Mouse (Mus musculus) hindbrain, embryonic 15.5 days (tissue): ENCODE measurements around the gene Trhr2. TPM values are rescaled to one million over a fixed set of nuclear protein-coding genes. Genes with fewer than 3 reads are reported as not detected.

Experiments used
- ATAC-seq: fragments of 200-750 bp; cut with Nextera tagmentation; 2 replicates; pipeline ENCODE4 v1.8.0; 2017; ENCODE audit warnings: low read depth, moderate number of reproducible peaks, moderate TSS enrichment; ENCODE audit not compliant: low FRiP score
- H3K27ac ChIP-seq: fragments of 300-500 bp; sonication (generic); replicated peaks from 2 replicates; pipeline ENCODE4 v1.5.1; 2015; ENCODE audit warnings: mild to moderate bottlenecking, inconsistent platforms
- H3K27me3 ChIP-seq: fragments of 300-500 bp; sonication (generic); 2 replicates; pipeline ENCODE4 v1.6.1; 2015; ENCODE audit warnings: control low read depth, inconsistent platforms
- H3K36me3 ChIP-seq: fragments of 300-500 bp; sonication (generic); 2 replicates; pipeline ENCODE4 v1.6.1; 2015; ENCODE audit warnings: control low read depth, inconsistent platforms
- H3K4me1 ChIP-seq: fragments of 300-500 bp; sonication (generic); replicated peaks from 2 replicates; pipeline ENCODE4 v1.6.1; 2015; ENCODE audit warnings: control low read depth, inconsistent platforms
- H3K4me2 ChIP-seq: fragments of 300-500 bp; sonication (generic); 2 replicates; pipeline ENCODE4 v1.6.1; 2015; ENCODE audit warnings: moderate library complexity, mild to moderate bottlenecking, inconsistent platforms
- H3K4me3 ChIP-seq: fragments of 300-500 bp; sonication (generic); 2 replicates; pipeline ENCODE4 v1.5.1; 2015; ENCODE audit warnings: mild to moderate bottlenecking, inconsistent platforms
- H3K9ac ChIP-seq: fragments of 300-500 bp; sonication (generic); 2 replicates; pipeline ENCODE4 v1.6.1; 2015; ENCODE audit warnings: inconsistent platforms
- H3K9me3 ChIP-seq: fragments of 300-500 bp; sonication (generic); 2 replicates; pipeline ENCODE4 v1.6.1; 2016; ENCODE audit warnings: control low read depth, inconsistent platforms
- WGBS: fragments of 180-500 bp; shearing (Covaris S2); methylation state at CpG from one replicate; pipeline ENCODE4 v1.1.7; 2015; 5-methylcytosine and 5-hydroxymethylcytosine counted together
- polyA plus RNA-seq: library from polyadenylated mRNA; unstranded; fragments of >200 nt; fragmentation: Nextera tagmentation; extraction: Ambion mirVana; gene quantifications from 2 replicates; pipeline ENCODE4 v1.2.1, GENCODE M21; 2015

Gene Trhr2
- polyA plus RNA-seq, 1 experiment from 2014 or later = 0.10 TPM

DNA sequence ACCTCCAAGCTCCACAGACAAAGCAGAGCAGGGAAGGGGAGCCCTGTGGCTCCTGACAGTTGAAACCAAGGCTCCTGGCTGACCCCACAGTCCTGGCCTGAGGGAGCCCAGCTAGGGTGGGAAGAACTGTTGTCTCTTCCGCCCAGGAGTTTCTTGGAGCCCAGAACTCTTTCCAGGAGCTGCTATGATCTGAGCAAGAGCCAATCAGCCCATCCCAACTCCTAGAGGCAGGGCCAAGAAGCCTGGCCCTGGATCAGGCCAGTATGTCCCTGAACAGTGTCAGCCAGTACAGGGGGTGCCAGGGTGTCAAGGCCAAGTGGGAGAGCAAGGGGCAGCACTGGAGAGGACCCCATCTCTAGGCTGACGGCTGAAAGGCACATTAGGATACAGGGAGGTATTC is 48.0 kb downstream of the Trhr2 start:
- Histone ChIP-seq H3K4me3 (no peak overlapping the region), H3K36me3 (no peaks in the 10 kb centered on the region), H3K4me2 (no peak overlapping the region), H3K27me3 (no peaks in the 10 kb centered on the region), H3K4me1 (peaks cover 9% of the 10 kb centered on the region), H3K27ac (no peak overlapping the region), H3K9me3 (no peaks in the 10 kb centered on the region), H3K9ac (no peak overlapping the region)
- 81% methylated on average over 2 of the region's 2 CpGs for WGBS
- no peak for ATAC-seq

DNA sequence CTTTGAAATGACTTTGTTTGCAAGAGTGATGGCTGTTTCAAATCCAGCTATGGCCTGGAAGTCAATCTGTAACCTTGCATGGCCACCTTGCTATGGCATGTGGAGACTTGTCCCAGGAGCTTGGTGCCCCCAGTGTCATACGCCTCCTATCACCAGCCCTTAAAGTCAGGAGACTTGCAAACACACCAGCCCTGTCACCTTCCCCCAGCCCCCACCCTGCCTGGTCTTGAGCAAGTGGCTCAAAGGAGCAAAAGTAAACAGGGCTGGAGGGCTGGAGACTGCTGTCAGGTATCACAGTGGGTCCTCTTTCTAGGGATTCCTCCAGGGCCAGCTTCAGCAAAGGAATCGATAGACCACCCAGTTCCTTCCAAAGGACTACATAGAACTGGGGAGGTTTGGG is 49.4 kb downstream of the Trhr2 start:
- no peak for ATAC-seq
- Histone ChIP-seq H3K4me2 (no peak overlapping the region), H3K36me3 (no peaks in the 10 kb centered on the region), H3K9ac (no peak overlapping the region), H3K4me3 (no peak overlapping the region), H3K27me3 (no peaks in the 10 kb centered on the region), H3K27ac (no peak overlapping the region), H3K4me1 (peaks cover 22% of the 10 kb centered on the region), H3K9me3 (no peaks in the 10 kb centered on the region)
- WGBS = 100% methylated on average over 2 of the region's 2 CpGs

DNA sequence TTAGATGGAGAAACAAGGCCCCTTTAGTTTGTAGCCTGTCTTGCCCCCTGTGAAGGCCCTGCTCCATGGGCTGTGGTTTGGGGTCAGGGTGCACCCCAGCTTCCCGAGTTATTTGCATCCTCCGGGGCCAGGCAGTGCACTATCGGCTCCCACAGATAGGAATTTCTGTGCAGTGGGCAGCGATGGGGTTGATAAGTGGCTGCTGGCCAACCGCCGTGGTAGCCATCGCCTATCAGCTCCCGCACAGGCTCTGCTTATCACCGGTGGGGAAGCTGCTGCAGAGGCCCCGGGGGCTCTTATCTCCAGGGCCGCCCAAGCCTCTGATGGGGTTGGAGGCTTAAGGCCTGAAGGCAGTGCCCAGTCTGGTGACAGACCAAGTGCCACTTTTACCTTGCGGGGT is 51.3 kb downstream of the Trhr2 start:
- ATAC-seq = no peak
- Histone ChIP-seq H3K36me3 (no peaks in the 10 kb centered on the region), H3K9me3 (no peaks in the 10 kb centered on the region), H3K27me3 (no peaks in the 10 kb centered on the region), H3K9ac (no peak overlapping the region), H3K4me3 (no peak overlapping the region), H3K27ac (no peak overlapping the region), H3K4me2 (no peak overlapping the region), H3K4me1 (peaks cover 22% of the 10 kb centered on the region)
- WGBS = 75% methylated on average over 12 of the region's 12 CpGs

DNA sequence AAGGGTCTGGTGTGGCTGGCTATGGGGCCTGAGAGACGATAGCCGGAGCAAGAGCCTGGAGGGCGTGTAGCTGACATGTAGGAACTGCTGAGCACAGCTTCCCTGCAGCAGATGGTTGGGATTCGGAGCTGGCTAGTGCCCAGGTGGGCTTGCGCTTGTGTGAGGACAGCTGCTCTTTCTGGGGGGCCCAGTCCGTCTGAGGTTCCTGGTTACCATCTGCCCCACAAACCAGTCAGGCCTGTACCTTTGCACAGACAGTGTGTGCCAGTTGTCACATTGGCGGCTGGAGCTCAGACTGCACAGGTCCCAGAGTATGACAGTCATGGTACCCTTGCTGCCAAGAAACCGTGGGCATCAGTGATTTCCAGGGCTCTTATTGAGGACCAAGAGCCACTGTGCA is 52.7 kb downstream of the Trhr2 start:
- WGBS = 50% methylated on average over 8 of the region's 8 CpGs
- H3K4me2 ChIP-seq = no peak overlapping the region
- H3K27me3 ChIP-seq = no peaks in the 10 kb centered on the region
- no peak overlapping the region for H3K9ac ChIP-seq
- peak overlapping the region; percentile 49 for H3K27ac ChIP-seq
- 0 out of 2 replicates have a peak, but pooled peaks have one; percentile 35 for ATAC-seq
- H3K36me3 ChIP-seq = no peaks in the 10 kb centered on the region
- peaks cover 23% of the 10 kb centered on the region for H3K4me1 ChIP-seq
- H3K9me3 ChIP-seq = no peaks in the 10 kb centered on the region
- H3K4me3 ChIP-seq = no peak overlapping the region

Other genes starting within 250 kb of the Trhr2 start
- 1.4 and 2.3 TPM in 2 replicates for gene Zfpm1, start 78.6 kb downstream of the Trhr2 start, polyA plus RNA-seq
- gene Zc3h18, start 15.9 kb upstream of the Trhr2 start, polyA plus RNA-seq = 35.5 and 38.1 TPM in 2 replicates
- not detected in 2 replicates for gene Il17c, start 61.3 kb upstream of the Trhr2 start, polyA plus RNA-seq
- gene Cyba, start 72.2 kb upstream of the Trhr2 start, polyA plus RNA-seq = 39.1 and 46.0 TPM in 2 replicates
- gene Mvd, start 82.7 kb upstream of the Trhr2 start, polyA plus RNA-seq = 70.0 and 70.1 TPM in 2 replicates
- gene Snai3, start 100.0 kb upstream of the Trhr2 start, polyA plus RNA-seq = not detected in 2 replicates
- gene Rnf166, start 115.3 kb upstream of the Trhr2 start, polyA plus RNA-seq = 33.9 and 37.9 TPM in 2 replicates
- 78.3 and 80.7 TPM in 2 replicates for gene Ctu2, start 115.4 kb upstream of the Trhr2 start, polyA plus RNA-seq
- gene Piezo1, start 190.6 kb upstream of the Trhr2 start, polyA plus RNA-seq = 2.2 and 2.8 TPM in 2 replicates
- 10.6 and 11.5 TPM in 2 replicates for gene Cdt1, start 207.3 kb upstream of the Trhr2 start, polyA plus RNA-seq
- 170 and 179 TPM in 2 replicates for gene Aprt, start 216.2 kb upstream of the Trhr2 start, polyA plus RNA-seq